Mouse (Mus musculus) liver, embryonic 16.5 days (tissue): Measurements from ENCODE around the gene Smg7. TPM values are rescaled to one million over a fixed set of nuclear protein-coding genes. Genes with fewer than 3 reads are reported as not detected.
A peak's percentile ranks its signal among the peaks of the same experiment; 100 is the strongest.

ENCODE experiments used
- ATAC-seq: fragments of 200-750 bp; cut with Nextera tagmentation; 2 replicates; pipeline ENCODE4 v1.8.0; 2017; ENCODE audit warnings: low read depth, mild to moderate bottlenecking, moderate number of reproducible peaks, moderate library complexity
- H3K27ac ChIP-seq: fragments of 300-500 bp; sonication (generic); 2 replicates; pipeline ENCODE4 v1.5.1; 2014; ENCODE audit warnings: mild to moderate bottlenecking, low read length
- H3K27me3 ChIP-seq: fragments of 300-500 bp; sonication (generic); 2 replicates; pipeline ENCODE4 v1.6.1; 2014; ENCODE audit warnings: low read depth, low read length, mixed read lengths; ENCODE audit not compliant: control insufficient read depth, insufficient read depth
- H3K36me3 ChIP-seq: fragments of 300-500 bp; sonication (generic); 2 replicates; pipeline ENCODE4 v1.6.1; 2014; ENCODE audit warnings: mild to moderate bottlenecking; ENCODE audit not compliant: control insufficient read depth, insufficient read depth
- H3K4me1 ChIP-seq: fragments of 300-500 bp; sonication (generic); 2 replicates; pipeline ENCODE4 v1.6.1; 2014; ENCODE audit warnings: low read depth, low read length, mixed read lengths; ENCODE audit not compliant: control insufficient read depth
- H3K4me2 ChIP-seq: fragments of 300-500 bp; sonication (generic); 2 replicates; pipeline ENCODE4 v1.6.1; 2014; ENCODE audit warnings: low read depth, low read length, mixed read lengths
- H3K4me3 ChIP-seq: fragments of 300-500 bp; sonication (generic); 2 replicates; pipeline ENCODE4 v1.5.1; 2014; ENCODE audit warnings: low read depth, mild to moderate bottlenecking, low read length
- H3K9ac ChIP-seq: fragments of 300-500 bp; sonication (generic); 2 replicates; pipeline ENCODE4 v1.6.1; 2014; ENCODE audit warnings: low read depth, low read length
- H3K9me3 ChIP-seq: fragments of 300-500 bp; sonication (generic); replicated peaks from 2 replicates; pipeline ENCODE4 v1.6.1; 2016; ENCODE audit warnings: low read length; ENCODE audit not compliant: control insufficient read depth
- WGBS: fragments of 180-500 bp; shearing (Covaris S2); extraction: QIAGEN DNeasy Blood & Tissue Kit; methylation state at CpG from one replicate; pipeline ENCODE4 v1.1.7; 2014; ENCODE audit not compliant: insufficient replicate concordance; 5-methylcytosine and 5-hydroxymethylcytosine counted together
- polyA plus RNA-seq: library from polyadenylated mRNA; unstranded; fragments of >200 nt; fragmentation: Nextera tagmentation; extraction: Ambion mirVana; gene quantifications from 2 replicates; pipeline ENCODE4 v1.2.1, GENCODE M21; 2015

Smg7 gene
- polyA plus RNA-seq, 1 experiment from 2014 or later = 8.7 TPM

DNA sequence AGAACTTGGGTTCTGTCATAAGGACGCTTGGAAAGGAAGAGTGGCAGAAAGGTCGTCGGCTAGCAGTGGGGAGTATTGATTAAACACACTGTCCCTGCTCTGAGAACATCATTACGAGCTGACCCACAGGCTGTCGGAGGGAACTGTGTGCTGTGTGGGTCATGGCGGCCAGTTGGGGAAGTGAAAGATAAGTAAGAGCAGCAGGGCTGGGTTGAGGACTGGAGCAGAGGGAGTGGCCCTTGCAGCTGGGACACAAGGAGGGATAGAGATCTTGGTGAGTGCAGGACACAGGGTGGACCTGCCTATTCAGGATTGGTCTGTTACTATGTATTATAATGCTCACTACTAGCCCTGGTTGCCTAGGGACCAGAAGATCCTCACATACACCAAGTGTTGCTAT is 97.5 kb downstream of the Smg7 start:
- Histone ChIP-seq H3K36me3 (no peaks in the 10 kb centered on the region), H3K27ac (no peak overlapping the region), H3K9me3 (no peaks in the 10 kb centered on the region), H3K4me3 (no peak overlapping the region), H3K4me2 (no peak overlapping the region), H3K4me1 (no peaks in the 10 kb centered on the region), H3K27me3 (no peaks in the 10 kb centered on the region), H3K9ac (no peak overlapping the region)
- WGBS = 51% methylated on average over 6 of the region's 6 CpGs
- ATAC-seq = no peak

DNA sequence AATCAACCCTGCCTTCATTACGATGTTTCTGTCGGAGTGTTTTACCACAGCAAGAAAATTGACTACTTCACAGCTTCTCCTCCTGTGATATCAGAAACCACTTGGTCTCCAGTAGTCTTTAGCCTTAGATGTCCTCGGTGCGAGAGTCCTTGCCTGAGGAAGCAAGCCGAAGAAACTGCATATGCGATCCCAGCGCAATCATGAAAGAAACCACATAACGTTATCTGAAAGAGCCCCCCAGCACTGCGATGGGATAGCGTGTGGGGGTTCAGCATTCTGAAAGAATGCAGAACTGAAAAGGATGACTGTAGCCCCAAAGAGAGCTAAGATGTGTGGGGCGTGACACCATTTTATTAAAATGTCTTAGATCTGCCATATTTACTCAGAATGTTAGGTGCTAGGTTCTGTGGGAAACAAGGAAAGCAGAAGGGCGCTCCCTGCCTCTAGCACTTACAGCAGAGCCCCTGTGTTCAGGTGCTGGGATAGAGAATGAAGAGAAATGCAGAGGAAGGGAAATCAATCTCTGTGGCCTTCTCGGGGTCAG is 101.7 kb downstream of the Smg7 start:
- Histone ChIP-seq H3K27ac (no peak overlapping the region), H3K9ac (no peak overlapping the region), H3K4me1 (no peaks in the 10 kb centered on the region; the same call in 1 of the 2 replicates), H3K27me3 (no peaks in the 10 kb centered on the region), H3K4me3 (no peak overlapping the region), H3K36me3 (no peaks in the 10 kb centered on the region), H3K9me3 (no peaks in the 10 kb centered on the region), H3K4me2 (no peak overlapping the region)
- 63% methylated on average over 13 of the region's 13 CpGs for WGBS
- ATAC-seq = no peak

DNA sequence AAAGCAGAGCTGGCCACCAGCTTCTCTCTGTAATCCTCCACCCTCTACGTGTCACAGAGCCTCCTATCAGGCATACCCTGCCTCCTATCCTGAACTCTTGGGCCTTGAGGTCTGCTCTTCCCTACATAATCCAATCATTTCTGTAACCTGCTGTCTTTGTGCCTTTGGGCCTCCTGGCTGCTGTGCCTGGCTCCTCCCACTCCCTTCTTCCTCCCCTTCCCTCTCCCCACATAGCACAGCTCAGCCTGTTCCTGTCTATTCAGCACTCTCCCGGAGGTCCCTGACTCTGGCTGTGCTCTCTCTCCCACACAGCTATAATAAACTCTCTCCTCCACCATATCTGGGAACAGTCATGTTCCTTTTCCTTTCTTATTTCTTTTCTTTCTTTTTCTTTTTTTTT is 102.5 kb downstream of the Smg7 start, which contains the start of gene Ncf2:
Gene Ncf2 (plus strand): TSS at position 298 of the 400 bp plus-strand sequence.
- no peak within 1 kb of the TSS for H3K27ac ChIP-seq
- no peaks in the 10 kb centered on the region for H3K36me3 ChIP-seq
- 11% methylated on average over 2 of the region's 2 CpGs for WGBS
- no peaks in the 10 kb centered on the region for H3K27me3 ChIP-seq
- ATAC-seq = peak; percentile 53; the same call in 1 of the 2 replicates
- no peaks in the 10 kb centered on the region; the same call in 1 of the 2 replicates for H3K4me1 ChIP-seq
- no peak within 1 kb of the TSS for H3K4me3 ChIP-seq
- no peak within 1 kb of the TSS for H3K4me2 ChIP-seq
- no peaks in the 10 kb centered on the region for H3K9me3 ChIP-seq
- H3K9ac ChIP-seq = no peak within 1 kb of the TSS

DNA sequence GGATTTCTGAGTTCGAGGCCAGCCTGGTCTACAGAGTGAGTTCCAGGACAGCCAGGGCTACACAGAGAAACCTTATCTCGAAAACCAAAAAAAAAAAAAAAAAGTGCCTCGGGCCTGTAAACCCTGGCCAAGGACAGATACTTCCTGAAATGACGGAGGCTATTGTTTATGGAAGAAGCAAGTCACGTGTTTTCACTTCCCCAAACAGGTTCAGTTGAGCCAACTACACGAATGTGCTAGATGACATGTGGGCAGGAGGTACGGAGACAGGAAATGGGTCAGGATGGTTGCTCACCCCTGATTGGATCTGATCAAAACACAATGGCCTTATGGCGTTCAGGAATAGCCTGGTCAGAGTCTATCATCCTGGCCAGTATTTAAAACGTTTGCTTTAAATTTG is 104.3 kb downstream of the Smg7 start:
- H3K9me3 ChIP-seq = no peaks in the 10 kb centered on the region
- no peaks in the 10 kb centered on the region for H3K27me3 ChIP-seq
- H3K4me1 ChIP-seq = no peaks in the 10 kb centered on the region; the same call in 1 of the 2 replicates
- peak; percentile 49; the same call in 1 of the 2 replicates for ATAC-seq
- peak overlapping the region; percentile 14; the same call in 1 of the 2 replicates for H3K27ac ChIP-seq
- WGBS = 23% methylated on average over 9 of the region's 9 CpGs
- no peak overlapping the region for H3K9ac ChIP-seq
- no peak overlapping the region for H3K4me2 ChIP-seq
- H3K4me3 ChIP-seq = no peak overlapping the region
- H3K36me3 ChIP-seq = no peaks in the 10 kb centered on the region

DNA sequence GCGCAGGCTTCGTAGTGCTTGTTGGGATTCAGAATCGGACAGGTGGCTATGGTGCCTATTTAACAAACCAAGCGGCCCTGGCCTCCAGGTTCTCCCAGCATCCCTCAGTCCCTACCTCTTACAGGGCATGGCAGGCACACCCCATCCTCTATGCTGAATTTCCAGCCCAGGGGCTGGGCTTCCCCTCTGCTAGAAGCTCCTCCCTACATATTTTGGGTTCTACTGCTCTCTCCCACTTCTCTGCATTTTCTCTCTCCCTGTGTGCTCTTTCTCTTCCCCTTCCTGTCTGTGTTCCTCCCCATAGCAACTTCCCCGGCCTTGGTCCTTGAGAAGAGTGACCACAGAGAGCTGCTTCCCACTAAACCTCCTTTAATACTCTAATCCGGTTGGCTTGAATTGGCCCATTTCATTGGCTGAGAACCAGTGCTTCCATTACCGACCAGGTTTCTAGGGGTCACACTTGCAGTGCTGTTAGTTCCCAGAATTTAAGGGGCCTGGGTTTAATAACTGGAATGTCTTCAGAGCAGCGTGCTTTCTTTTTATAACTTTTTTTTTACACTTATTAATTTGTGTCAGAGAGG is 105.7 kb downstream of the Smg7 start:
- H3K27ac ChIP-seq = no peak overlapping the region
- no peak overlapping the region for H3K4me3 ChIP-seq
- no peaks in the 10 kb centered on the region for H3K36me3 ChIP-seq
- ATAC-seq = 0 out of 2 replicates have a peak, but pooled peaks have one; percentile 10
- H3K4me2 ChIP-seq = no peak overlapping the region
- 60% methylated on average over 8 of the region's 8 CpGs for WGBS
- no peaks in the 10 kb centered on the region for H3K27me3 ChIP-seq
- no peak overlapping the region for H3K9ac ChIP-seq
- no peaks in the 10 kb centered on the region; the same call in 1 of the 2 replicates for H3K4me1 ChIP-seq
- no peaks in the 10 kb centered on the region for H3K9me3 ChIP-seq

DNA sequence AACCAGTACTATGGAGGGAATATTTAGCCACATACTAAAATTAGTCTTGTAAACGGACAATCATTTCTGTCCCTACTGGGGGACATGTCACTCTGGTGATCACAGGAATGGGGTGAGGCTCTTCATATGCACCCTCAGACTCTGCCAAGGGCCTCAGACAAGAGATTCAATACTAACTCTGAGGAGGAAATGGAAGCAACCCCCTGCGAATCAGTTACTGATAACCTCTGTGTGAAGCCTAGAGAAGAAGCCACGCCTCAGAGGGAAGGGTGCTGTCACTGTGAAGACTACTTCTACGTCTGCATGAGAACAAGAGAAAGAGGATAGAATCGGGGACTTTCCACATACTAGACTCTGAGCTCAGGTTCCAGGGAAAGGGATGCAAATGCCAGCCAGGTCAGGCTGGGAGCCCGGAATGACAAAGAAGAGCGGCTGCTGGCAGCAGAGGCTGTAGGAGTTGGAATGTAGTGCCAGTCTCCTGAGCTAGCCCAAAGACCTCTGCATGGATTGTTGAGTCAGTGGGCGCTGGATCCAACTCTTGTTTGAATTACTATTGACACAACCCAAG is 106.7 kb downstream of the Smg7 start:
- Histone ChIP-seq H3K9ac (no peak overlapping the region), H3K27ac (no peak overlapping the region), H3K4me3 (no peak overlapping the region), H3K9me3 (no peaks in the 10 kb centered on the region), H3K4me1 (no peaks in the 10 kb centered on the region; the same call in 1 of the 2 replicates), H3K27me3 (no peaks in the 10 kb centered on the region), H3K36me3 (no peaks in the 10 kb centered on the region), H3K4me2 (no peak overlapping the region)
- no peak for ATAC-seq
- 37% methylated on average over 8 of the region's 8 CpGs for WGBS

DNA sequence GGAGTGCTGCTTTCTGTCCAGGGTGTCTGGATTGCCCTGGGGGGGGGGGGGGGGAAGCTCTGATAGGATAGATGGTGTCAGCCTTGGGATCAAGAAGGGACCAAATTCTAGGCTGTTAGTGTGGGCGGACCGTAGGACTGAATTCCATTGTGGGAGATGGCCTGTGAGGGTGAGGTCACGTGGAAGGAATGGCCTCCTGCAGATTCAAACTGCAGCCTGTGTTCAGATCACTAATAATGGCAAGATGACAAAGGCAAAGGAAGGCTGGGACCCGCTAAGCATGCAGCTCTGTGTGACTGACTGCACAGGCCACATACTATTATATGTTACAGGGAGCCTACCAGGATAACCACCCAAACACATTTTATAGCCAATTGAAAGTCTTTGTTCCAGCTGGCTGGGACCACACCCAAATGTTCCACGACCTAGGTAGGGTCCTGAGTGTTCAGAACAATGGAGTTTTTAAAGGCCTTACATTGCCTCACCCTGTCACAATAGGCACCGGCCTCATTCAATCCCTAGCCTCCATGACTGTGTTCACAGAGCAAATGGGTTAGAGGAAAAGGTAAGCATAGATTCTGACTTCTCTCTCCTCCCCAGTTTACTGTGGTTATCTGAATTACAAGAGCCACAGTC is 108.8 kb downstream of the Smg7 start:
- no peak overlapping the region for H3K4me2 ChIP-seq
- H3K9me3 ChIP-seq = no peaks in the 10 kb centered on the region
- no peaks in the 10 kb centered on the region; the same call in 1 of the 2 replicates for H3K4me1 ChIP-seq
- ATAC-seq = no peak
- no peaks in the 10 kb centered on the region for H3K27me3 ChIP-seq
- no peak overlapping the region for H3K27ac ChIP-seq
- H3K4me3 ChIP-seq = no peak overlapping the region
- H3K36me3 ChIP-seq = no peaks in the 10 kb centered on the region
- no peak overlapping the region for H3K9ac ChIP-seq
- 65% methylated on average over 6 of the region's 6 CpGs for WGBS

DNA sequence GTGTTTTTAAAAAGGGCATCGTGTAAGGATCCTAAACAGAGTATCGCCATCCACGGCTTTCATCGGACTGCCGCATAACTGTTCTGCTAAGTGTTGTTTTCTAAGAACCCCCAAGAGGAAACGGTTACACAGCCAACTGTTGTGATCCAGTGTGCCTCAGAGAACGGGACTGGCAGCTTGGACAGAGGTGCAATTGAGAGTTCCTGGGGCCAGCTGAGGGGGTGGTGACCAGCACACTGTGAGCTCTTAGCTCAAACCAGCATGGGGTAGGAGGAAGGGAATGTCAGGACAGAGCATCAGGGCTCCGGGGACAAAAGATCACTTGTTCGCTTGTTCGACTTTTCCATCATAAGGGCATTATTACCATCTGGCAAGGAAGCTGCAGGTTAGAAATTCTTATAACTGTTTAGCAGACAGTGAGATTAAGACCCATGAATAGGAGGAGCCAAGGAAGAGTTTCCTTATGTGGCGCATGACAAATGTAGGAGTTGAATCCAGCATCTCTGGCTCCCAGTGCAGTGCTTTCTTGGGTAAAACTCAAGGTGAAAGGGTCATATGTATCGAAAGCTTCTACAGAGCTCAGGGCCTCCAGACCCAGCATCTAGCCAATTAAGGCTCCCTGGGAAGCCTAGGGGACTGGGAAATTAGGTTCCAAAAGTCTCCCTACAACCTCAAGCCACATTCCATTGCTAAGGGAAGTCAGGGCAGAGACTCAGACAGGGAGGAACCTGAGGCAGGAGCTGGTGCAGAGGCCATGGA is 109.5 kb downstream of the Smg7 start:
- H3K4me3 ChIP-seq = no peak overlapping the region
- no peaks in the 10 kb centered on the region for H3K9me3 ChIP-seq
- no peaks in the 10 kb centered on the region; the same call in none of the 2 replicates for H3K4me1 ChIP-seq
- ATAC-seq = no peak
- 77% methylated on average over 12 of the region's 12 CpGs for WGBS
- H3K27me3 ChIP-seq = no peaks in the 10 kb centered on the region
- H3K4me2 ChIP-seq = no peak overlapping the region
- H3K9ac ChIP-seq = no peak overlapping the region
- no peaks in the 10 kb centered on the region for H3K36me3 ChIP-seq
- no peak overlapping the region for H3K27ac ChIP-seq
